Mouse (Mus musculus): ENCODE results near the gene Mettl21e. TPM values are rescaled to one million over a fixed set of nuclear protein-coding genes. Genes with fewer than 3 reads are reported as not detected.

Gene Mettl21e
- polyA plus RNA-seq, 1 experiment from 2014 or later, result 2.7 TPM

DNA sequence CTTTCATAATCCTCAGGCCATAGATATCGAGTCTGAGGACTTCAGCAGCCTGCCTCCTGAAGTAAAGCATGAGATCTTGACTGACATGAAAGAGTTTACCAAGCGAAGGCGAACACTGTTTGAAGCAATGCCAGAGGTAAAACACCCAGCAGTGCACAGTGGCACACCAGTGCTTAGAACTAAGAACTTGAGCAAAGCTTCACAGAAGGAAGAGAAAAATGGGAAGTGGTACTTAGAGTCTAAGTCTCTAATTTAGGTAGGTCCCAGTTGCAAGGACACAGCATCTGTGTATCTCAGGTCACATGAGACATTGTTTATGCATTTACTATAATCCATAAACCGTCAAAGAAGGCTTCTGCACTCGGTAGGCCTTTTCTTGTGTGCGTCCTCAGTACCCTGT is 56.9 kb downstream of the Mettl21e start:
- WGBS, result 93% methylated on average over 6 of the region's 6 CpGs

DNA sequence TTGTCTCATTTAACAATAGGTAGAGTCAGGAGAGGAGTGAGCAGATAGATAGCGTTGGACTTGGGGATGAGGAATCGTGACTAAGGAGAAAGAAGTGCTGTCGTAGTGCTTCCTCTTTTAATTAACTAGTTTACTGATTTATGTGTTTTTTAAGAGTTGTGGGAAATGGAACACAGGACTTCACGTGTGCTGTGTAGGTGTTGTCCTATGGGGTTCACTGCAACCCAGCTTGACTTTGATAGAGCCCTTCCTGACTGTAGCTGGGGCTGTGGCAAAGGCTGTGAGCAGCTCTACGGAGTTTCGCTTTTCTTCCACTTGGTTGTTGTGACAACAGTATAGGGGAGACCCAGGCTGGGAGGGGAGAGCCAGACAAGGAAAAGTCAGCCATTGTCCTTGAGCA is 60.4 kb downstream of the Mettl21e start:
- Histone ChIP-seq H3K27me3 (ENCODE audit: control insufficient read depth, insufficient read depth, low read depth, low read length) (no peaks in the 10 kb centered on the region), H3K9ac (ENCODE audit: low read length) (no peak overlapping the region), H3K36me3 (ENCODE audit: control insufficient read depth, insufficient read depth, low read length) (peaks cover 31% of the 10 kb centered on the region; the same call in 1 of the 2 replicates), H3K9me3 (ENCODE audit: control insufficient read depth, low read length) (no peaks in the 10 kb centered on the region), H3K4me3 (ENCODE audit: low read length) (no peak overlapping the region), H3K4me1 (replicated peaks; ENCODE audit: control insufficient read depth, insufficient read depth, low read length) (no peaks in the 10 kb centered on the region), H3K27ac (ENCODE audit: low read length) (no peak overlapping the region), H3K4me2 (ENCODE audit: low read depth, low read length) (no peak overlapping the region)
- no peak for ATAC-seq (ENCODE audit: low read depth)
- WGBS, result 90% methylated on average over 6 of the region's 6 CpGs

More for the DNA sequence above, 56.9 kb downstream of the Mettl21e start:
- Histone ChIP-seq H3K36me3 (ENCODE audit: control insufficient read depth, insufficient read depth, low read length) (peaks cover 42% of the 10 kb centered on the region), H3K27me3 (ENCODE audit: control insufficient read depth, insufficient read depth, low read depth, low read length) (no peaks in the 10 kb centered on the region), H3K9me3 (ENCODE audit: control insufficient read depth, low read length) (no peaks in the 10 kb centered on the region), H3K9ac (ENCODE audit: low read length) (no peak overlapping the region), H3K4me1 (replicated peaks; ENCODE audit: control insufficient read depth, insufficient read depth, low read length) (no peaks in the 10 kb centered on the region), H3K4me3 (ENCODE audit: low read length) (no peak overlapping the region), H3K27ac (ENCODE audit: low read length) (no peak overlapping the region), H3K4me2 (ENCODE audit: low read depth, low read length) (no peak overlapping the region)
- no peak for ATAC-seq (ENCODE audit: low read depth)

DNA sequence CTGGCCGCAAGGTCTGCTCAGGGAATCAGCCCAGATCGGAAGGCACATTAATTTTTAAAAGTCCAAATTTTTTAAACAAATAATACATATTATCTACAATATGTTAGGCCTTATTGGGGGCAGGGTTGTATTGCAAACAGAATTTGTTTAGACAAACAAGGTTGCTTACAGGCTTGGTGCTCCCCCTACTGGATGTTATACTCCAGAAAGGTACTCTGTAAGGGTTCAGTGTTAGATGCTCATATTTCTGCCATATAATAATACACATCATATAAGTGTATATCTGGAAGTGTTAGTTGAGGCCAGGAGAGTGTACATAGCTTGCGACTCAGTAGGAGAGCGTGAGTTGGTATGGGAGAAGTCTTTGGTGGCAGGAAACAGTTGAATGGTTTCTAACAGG is 63.5 kb downstream of the Mettl21e start:
- H3K9ac ChIP-seq (ENCODE audit: low read length), result no peak overlapping the region
- H3K36me3 ChIP-seq (ENCODE audit: control insufficient read depth, insufficient read depth, low read length), result peaks cover 13% of the 10 kb centered on the region; the same call in 1 of the 2 replicates
- no peak overlapping the region for H3K4me2 ChIP-seq (ENCODE audit: low read depth, low read length)
- no peaks in the 10 kb centered on the region for H3K9me3 ChIP-seq (ENCODE audit: control insufficient read depth, low read length)
- no peaks in the 10 kb centered on the region for H3K4me1 ChIP-seq (replicated peaks; ENCODE audit: control insufficient read depth, insufficient read depth, low read length)
- no peak for ATAC-seq (ENCODE audit: low read depth)
- H3K27me3 ChIP-seq (ENCODE audit: control insufficient read depth, insufficient read depth, low read depth, low read length), result no peaks in the 10 kb centered on the region
- H3K27ac ChIP-seq (ENCODE audit: low read length), result no peak overlapping the region
- no peak overlapping the region for H3K4me3 ChIP-seq (ENCODE audit: low read length)
- WGBS, result 91% methylated on average over 4 of the region's 4 CpGs

Other genes with a start within 250 kb of the Mettl21e start
- 0.40 and 0.55 TPM in 2 replicates for gene Mettl21c, start 198.9 kb downstream of the Mettl21e start, polyA plus RNA-seq (2015; fragmentation: Nextera tagmentation; extraction: Ambion mirVana)
- gene Gm8251, start 157.0 kb downstream of the Mettl21e start, polyA plus RNA-seq (2015; fragmentation: Nextera tagmentation; extraction: Ambion mirVana), result 0.08 and 0.11 TPM in 2 replicates
- gene Tex30, start 116.5 kb downstream of the Mettl21e start, polyA plus RNA-seq (2015; fragmentation: Nextera tagmentation; extraction: Ambion mirVana), result 85.8 and 87.3 TPM in 2 replicates
- 56.6 and 58.7 TPM in 2 replicates for gene Kdelc1, start 100.2 kb downstream of the Mettl21e start, polyA plus RNA-seq (2015; fragmentation: Nextera tagmentation; extraction: Ambion mirVana)
- gene Bivm, start 100.0 kb downstream of the Mettl21e start, polyA plus RNA-seq (2015; fragmentation: Nextera tagmentation; extraction: Ambion mirVana), result 16.3 and 18.2 TPM in 2 replicates
- gene Ercc5, start 71.2 kb downstream of the Mettl21e start, polyA plus RNA-seq (2015; fragmentation: Nextera tagmentation; extraction: Ambion mirVana), result 22.1 and 23.6 TPM in 2 replicates